Mouse (Mus musculus) E14TG2a.4 (cell line): Measurements from ENCODE around the gene Lat2.

Experiments used
- H3K27me3 ChIP-seq: 2 replicates; pipeline ENCODE4 v1.6.1; 2014; ENCODE audit warnings: low read length, control low read depth; ENCODE audit not compliant: insufficient read depth
- H3K36me3 ChIP-seq: 2 replicates; pipeline ENCODE4 v1.6.1; 2014; ENCODE audit warnings: low read length, control low read depth; ENCODE audit not compliant: insufficient read depth
- H3K4me1 ChIP-seq: replicated peaks from 2 replicates; pipeline ENCODE4 v1.6.1; 2014; ENCODE audit warnings: low read depth, low read length, control low read depth
- H3K4me3 ChIP-seq: replicated peaks from 2 replicates; pipeline ENCODE4 v1.5.1; 2014; ENCODE audit warnings: mild to moderate bottlenecking, low read length
- H3K9me3 ChIP-seq: 2 replicates; pipeline ENCODE4 v1.6.1; 2014; ENCODE audit warnings: low read length, control low read depth
- CTCF ChIP-seq: conservative IDR thresholded peaks from 2 replicates; pipeline ENCODE4 v1.5.1; 2014; ENCODE audit warnings: low read length
- NANOG ChIP-seq: IDR thresholded peaks from 2 replicates; pipeline ENCODE4 v1.6.1; 2014; ENCODE audit warnings: borderline replicate concordance, low read length, mixed read lengths
- POU5F1 ChIP-seq: IDR thresholded peaks from 2 replicates; pipeline ENCODE4 v1.6.1; 2014; ENCODE audit warnings: low read length, borderline replicate concordance

Lat2 gene

DNA sequence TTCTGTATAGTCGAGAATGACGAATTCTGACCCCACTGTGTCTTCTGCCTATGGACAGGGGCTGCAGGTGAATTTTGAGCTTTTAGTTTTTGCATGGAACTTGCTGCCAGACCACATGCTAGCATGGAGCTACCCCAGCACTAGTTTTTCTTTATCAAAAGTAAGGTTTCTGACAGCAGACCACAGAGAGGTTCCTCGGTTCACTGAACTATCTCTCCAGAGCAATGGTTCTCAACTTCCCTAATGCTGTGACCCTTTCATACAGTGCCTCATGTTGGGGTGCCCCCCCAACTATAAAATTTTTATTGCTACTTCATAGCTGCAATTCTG is 31.0 kb downstream of the Lat2 start:
- Histone ChIP-seq H3K9me3 (no peaks in the 10 kb centered on the region), H3K36me3 (peaks cover 53% of the 10 kb centered on the region), H3K4me3 (peak overlapping the region; percentile 99), H3K4me1 (peaks cover 48% of the 10 kb centered on the region), H3K27me3 (no peaks in the 10 kb centered on the region)
- TF ChIP-seq CTCF (no peak), POU5F1 (no peak), NANOG (no peak)

DNA sequence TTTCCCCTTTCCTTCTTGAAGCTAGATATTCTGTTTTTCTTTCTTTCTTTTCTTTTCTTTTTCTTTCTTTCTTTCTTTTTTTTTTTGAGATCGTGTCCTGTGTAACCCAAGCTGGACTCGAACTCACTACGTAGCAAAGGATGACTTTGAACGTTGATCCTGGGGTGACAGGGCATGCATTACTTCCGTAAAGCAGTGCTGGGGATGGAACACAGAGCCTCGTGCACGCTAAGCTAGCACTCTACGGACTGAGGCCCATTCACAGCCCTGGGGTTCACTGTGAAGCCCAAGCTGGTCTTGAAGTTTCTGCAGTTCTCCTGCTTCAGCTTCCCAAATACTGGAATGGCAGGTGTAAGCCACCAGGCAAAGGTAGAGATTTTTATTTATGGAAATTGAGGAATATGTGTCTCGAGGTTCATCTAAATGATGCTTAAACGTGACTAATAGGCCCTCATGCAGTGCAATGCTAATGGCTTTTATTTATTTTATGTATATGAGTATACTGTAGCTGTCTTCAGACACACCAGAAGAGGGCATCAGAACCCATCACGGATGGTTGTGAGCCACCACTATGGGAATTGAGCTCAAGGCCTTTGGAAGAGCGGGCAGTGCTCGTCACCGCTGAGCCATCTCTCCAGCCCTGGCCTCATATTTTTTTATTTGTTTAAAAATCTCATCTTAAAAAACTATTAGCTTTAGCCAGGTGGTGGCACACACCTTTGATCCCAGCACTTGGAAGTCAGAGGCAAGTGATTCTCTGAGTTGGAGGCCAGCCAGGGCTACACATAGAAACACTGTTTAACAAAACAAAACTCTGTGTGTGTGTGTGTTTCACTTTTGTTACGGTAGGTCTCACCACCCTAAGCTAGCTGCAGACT is 31.6 kb downstream of the Lat2 start:
- Histone ChIP-seq H3K4me1 (peaks cover 48% of the 10 kb centered on the region), H3K4me3 (peak overlapping the region; percentile 99), H3K9me3 (no peaks in the 10 kb centered on the region), H3K36me3 (peaks cover 47% of the 10 kb centered on the region), H3K27me3 (no peaks in the 10 kb centered on the region)
- no peak for TF ChIP-seq POU5F1
- no peak for TF ChIP-seq CTCF
- no peak for TF ChIP-seq NANOG

DNA sequence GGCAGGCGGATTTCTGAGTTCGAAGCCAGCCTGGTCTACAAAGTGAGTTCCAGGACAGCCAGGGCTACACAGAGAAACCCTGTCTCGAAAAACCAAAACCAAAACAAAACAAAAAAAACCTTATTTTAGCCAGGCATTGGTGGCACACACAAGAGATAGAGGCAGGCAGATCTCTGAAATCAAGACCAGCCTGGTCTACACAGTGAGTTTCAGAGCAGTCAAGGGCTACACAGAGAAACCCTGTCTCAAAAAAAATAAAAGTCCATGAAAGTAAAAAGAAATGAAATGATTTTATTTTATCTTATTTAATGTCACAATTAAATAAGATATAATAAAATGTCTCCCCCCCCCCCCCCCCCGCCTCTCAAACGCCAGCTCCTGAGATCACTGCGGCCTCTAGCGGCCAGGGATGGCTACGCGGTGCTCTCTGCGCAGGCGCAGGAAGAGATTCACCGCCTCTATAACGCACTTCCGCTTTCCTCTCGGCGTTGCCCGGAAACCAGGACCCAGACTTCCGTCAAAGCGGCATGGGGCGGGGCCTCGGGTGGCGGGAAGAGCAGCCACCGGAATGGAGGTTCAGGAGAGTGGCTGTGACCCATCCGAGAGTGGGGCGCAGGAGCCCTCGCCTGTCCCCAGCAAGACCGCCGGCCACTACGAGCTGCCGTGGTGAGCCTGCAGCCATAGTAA is 32.5 kb downstream of the Lat2 start:
- H3K27me3 ChIP-seq = no peaks in the 10 kb centered on the region
- H3K9me3 ChIP-seq = no peaks in the 10 kb centered on the region
- H3K4me3 ChIP-seq = peak overlapping the region; percentile 99
- peaks cover 48% of the 10 kb centered on the region for H3K4me1 ChIP-seq
- peaks cover 39% of the 10 kb centered on the region for H3K36me3 ChIP-seq
- TF ChIP-seq CTCF = peak; percentile 50
- no peak for TF ChIP-seq NANOG
- no peak for TF ChIP-seq POU5F1

DNA sequence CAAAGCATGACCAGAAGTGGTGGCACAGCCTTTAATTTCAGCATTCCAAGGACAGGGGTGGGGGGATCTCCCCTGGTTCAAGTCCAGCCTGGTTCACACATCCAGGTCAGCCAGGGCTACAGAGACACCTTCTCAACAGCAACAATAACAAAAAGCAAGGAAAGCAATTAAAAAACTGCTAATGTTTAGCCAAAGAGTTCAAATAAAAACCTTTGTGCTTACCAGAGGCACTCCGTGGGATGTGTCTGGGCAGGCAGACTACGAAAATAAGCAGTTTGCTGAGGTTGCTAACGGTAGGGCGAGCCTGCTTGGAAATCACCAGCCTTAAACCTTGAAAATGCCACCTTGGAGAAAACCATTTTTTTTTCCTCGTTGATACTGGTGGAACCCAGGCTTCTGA is 33.7 kb downstream of the Lat2 start, which contains the start of gene Rfc2:
Rfc2 (plus strand) TSS at position 221 of the 400 bp plus-strand sequence.
- Histone ChIP-seq H3K9me3 (no peaks in the 10 kb centered on the region), H3K4me3 (no peak within 1 kb of the TSS), H3K4me1 (peaks cover 55% of the 10 kb centered on the region), H3K27me3 (no peaks in the 10 kb centered on the region), H3K36me3 (peaks cover 26% of the 10 kb centered on the region)
- TF ChIP-seq NANOG = no peak
- no peak for TF ChIP-seq CTCF
- TF ChIP-seq POU5F1 = no peak

DNA sequence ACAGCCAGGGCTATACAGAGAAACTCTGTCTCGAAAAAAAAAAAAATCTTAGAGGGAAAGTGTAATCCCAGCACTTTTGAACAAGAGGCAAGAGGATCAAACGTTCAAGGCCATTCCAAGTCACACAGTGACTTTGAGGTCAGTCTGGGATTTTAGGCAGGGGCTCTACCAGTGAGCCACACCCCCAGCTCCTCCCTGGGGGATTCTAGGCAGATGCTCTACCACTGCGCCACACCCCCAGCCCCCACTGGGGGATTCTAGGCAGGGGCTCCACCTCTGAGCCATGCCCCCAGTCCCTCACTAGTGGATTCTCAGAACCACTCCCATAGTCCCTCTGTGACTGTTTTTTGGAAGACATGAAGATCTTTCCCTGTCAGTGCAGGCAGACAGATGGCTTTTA is 35.7 kb downstream of the Lat2 start:
- no peak for TF ChIP-seq CTCF
- TF ChIP-seq NANOG = no peak
- TF ChIP-seq POU5F1 = no peak
- Histone ChIP-seq H3K36me3 (peaks cover 6% of the 10 kb centered on the region; the same call in 1 of the 2 replicates), H3K4me1 (peaks cover 49% of the 10 kb centered on the region), H3K9me3 (no peaks in the 10 kb centered on the region), H3K4me3 (no peak overlapping the region), H3K27me3 (no peaks in the 10 kb centered on the region)

DNA sequence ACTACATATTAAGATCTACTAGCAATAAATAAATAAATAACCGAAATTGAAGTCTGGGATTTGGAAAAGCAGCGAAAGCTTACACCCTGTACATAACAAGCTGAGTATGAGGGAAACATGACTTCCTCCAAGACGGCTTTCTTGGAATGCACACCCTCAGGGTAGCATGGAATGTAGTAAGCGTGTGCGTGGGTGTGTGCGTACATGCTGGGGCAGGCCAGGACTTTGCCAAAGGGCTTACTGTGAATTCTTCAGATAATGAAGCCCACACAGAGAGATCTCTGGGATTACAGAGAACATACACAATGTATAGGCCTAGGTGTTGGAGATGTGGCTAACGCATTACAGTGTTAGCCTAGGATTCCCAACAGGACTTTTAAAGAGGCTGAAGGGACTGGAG is 37.3 kb downstream of the Lat2 start:
- Histone ChIP-seq H3K9me3 (no peaks in the 10 kb centered on the region), H3K4me3 (no peak overlapping the region), H3K36me3 (no peaks in the 10 kb centered on the region), H3K4me1 (peaks cover 48% of the 10 kb centered on the region), H3K27me3 (no peaks in the 10 kb centered on the region)
- TF ChIP-seq POU5F1 (no peak), NANOG (no peak), CTCF (no peak)

DNA sequence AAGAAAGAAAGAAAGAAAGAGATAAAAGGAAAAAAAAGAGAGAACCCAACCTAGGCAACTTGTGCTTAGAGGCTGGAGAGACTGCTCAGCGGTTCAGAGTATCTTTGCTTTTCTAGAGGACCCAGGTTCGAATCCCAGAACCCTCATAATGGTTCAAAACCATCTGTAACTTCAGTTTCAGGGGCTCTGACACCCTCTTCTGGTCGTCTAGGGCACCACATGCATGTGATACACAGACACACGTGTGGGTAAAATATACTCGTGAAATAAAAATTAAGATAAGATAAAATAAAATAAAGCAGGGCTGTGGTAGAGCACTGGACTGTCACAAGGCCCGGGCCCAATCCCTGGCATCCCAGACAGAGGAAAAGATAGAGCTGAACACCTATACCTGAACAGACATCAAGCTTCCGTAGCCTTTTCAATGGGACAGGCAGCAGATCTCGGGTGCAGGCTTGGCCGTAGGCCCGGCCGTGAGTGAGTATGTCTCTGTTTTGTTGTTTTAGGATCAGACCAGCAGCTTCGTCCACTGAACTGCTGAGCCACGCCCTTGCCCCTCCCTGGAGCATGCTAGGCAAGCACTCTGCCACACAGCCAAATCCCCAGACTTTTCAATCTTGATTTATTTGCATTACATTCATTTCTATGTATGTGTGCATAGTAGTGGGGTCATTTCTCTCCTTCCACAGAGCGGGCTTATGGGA is 38.2 kb downstream of the Lat2 start:
- TF ChIP-seq POU5F1 = no peak
- peak; percentile 39 for TF ChIP-seq CTCF
- no peak for TF ChIP-seq NANOG
- H3K4me1 ChIP-seq = peaks cover 57% of the 10 kb centered on the region
- no peaks in the 10 kb centered on the region for H3K9me3 ChIP-seq
- no peak overlapping the region for H3K4me3 ChIP-seq
- H3K36me3 ChIP-seq = no peaks in the 10 kb centered on the region
- no peaks in the 10 kb centered on the region for H3K27me3 ChIP-seq

DNA sequence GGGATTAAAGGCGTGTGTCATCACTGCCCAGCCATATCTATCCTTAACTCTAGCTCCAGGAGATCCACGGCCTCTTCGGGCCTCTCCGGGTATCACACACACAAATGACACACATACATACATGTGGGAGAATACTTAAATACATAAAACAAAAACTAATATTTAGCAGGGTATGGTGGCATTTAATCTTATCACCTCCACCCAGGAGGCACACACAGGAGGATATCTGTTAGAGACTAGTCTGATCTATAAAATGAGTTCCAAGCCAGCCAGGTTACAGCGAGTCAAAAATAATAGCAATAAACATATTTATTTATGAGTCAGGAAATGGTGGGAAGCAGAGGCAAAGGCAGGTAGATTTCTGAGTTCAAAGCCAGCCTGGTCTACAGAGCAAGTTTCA is 39.0 kb downstream of the Lat2 start:
- no peaks in the 10 kb centered on the region for H3K36me3 ChIP-seq
- no peaks in the 10 kb centered on the region for H3K27me3 ChIP-seq
- no peaks in the 10 kb centered on the region for H3K9me3 ChIP-seq
- H3K4me3 ChIP-seq = no peak overlapping the region
- TF ChIP-seq CTCF = no peak
- peaks cover 57% of the 10 kb centered on the region for H3K4me1 ChIP-seq
